Mouse (Mus musculus): ENCODE measurements around the gene Fth1.

- TF ChIP-seq CTCF (IDR thresholded peaks at IDR 0.05; ENCODE audit: low read depth) = no peak
- no peak; the same call in 1 of the 2 replicates for TF ChIP-seq EP300 (IDR thresholded peaks at IDR 0.05; ENCODE audit: low read depth)
Observed at GRCm38 (mm10) chr19:10013913-10014312, 33.5 kb downstream of the Fth1 start.
